19 mouse cellular contexts compared by ENCODE assay signal in the genomic region with DNA sequence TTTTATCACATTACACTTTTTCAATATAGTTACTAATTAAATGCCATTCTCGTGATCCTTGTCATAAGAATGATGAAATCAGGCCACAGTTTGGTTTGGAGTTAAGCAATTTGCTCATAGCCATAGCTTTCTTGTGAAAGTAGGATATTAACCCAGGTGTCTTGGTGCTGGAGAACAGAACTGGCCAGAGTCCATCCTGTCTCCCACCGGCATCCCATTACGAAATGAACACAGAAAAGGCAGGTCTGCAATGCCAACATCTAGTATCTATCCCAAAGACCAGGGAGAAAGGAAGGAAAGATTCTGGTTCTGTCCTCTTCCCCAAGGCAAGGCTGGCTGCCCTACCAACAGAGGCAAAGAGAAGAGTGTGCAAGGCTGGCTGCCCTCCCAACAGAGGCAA.
DNase-seq lines count a peak whose midpoint lies in the region; ATAC-seq and TF ChIP-seq lines count a peak whose summit lies in the region.
"Had no signal": no experiment of that assay in that cellular context is flagged by ENCODE, and none has a peak within 500 bp of the region (broad histone marks: within the 10 kb centered on the region; RNA-seq: fewer than 3 reads in every experiment).

No protein-coding gene starts in this region.

- no peaks in the 10 kb centered on the region for H3K79me2 ChIP-seq in liver, adult 2 months (ENCODE audit: control insufficient read depth, insufficient read depth, low read length)

- peaks cover 21% of the 10 kb centered on the region for H3K4me1 ChIP-seq in liver, adult 2 months (ENCODE audit: control insufficient read depth, insufficient read depth, low read length)
- no peaks in the 10 kb centered on the region for H3K4me1 ChIP-seq in liver, embryonic 15.5 days (replicated peaks)
- H3K4me1 ChIP-seq: embryonic facial prominence, embryonic 12.5 days; forebrain, embryonic 12.5 days; heart, embryonic 13.5 days; hindbrain, embryonic 12.5 days had no signal

- no peaks in the 10 kb centered on the region for H3K27me3 ChIP-seq in liver, adult 2 months (ENCODE audit: control insufficient read depth, insufficient read depth, low read length)
- no peaks in the 10 kb centered on the region for H3K27me3 ChIP-seq in liver, embryonic 15.5 days
- H3K27me3 ChIP-seq: embryonic facial prominence, embryonic 12.5 days; forebrain, embryonic 12.5 days; heart, embryonic 13.5 days; hindbrain, embryonic 12.5 days had no signal

- intact Hi-C loops in heart, postnatal 25 days (cut with DNase I): no loop called here

- no peak for TF ChIP-seq CTCF in liver, adult 2 months (IDR thresholded peaks at IDR 0.05; ENCODE audit: low read depth, low read length)

- H3K36me3 ChIP-seq in liver, adult 2 months (ENCODE audit: control insufficient read depth, insufficient read depth, low read length): no peaks in the 10 kb centered on the region
- H3K36me3 ChIP-seq in liver, embryonic 15.5 days (replicated peaks): no peaks in the 10 kb centered on the region
- H3K36me3 ChIP-seq: embryonic facial prominence, embryonic 12.5 days; forebrain, embryonic 12.5 days; heart, embryonic 13.5 days; hindbrain, embryonic 12.5 days had no signal

- peak; percentile 29 for DNase-seq in heart, adult 11 months
- no peak for DNase-seq in heart, postnatal 25 days (ENCODE audit: low spot score)
- DNase-seq in liver, adult 2 months (ENCODE audit: extremely low read depth, low read depth, low spot score): peak; percentile 97
- DNase-seq in liver: no peak
- peak; percentile 97 for DNase-seq in fat pad, adult 2 months (ENCODE audit: extremely low read depth, low read depth, low spot score)
- no peak for DNase-seq in right cerebral cortex, postnatal 36 days (ENCODE audit: low spot score in 2 of 2)
- DNase-seq in spleen, adult 12 weeks (ENCODE audit: low spot score): no peak
- DNase-seq: cerebellum, adult 11-12 months; cerebellum, adult 9-10 months; cerebellum, postnatal 25 days; gastrocnemius, postnatal 10 days; heart, postnatal 4 days had no signal

- peak overlapping the region; percentile 36 for H3K4me2 ChIP-seq in liver, embryonic 15.5 days
- H3K4me2 ChIP-seq: embryonic facial prominence, embryonic 12.5 days; forebrain, embryonic 12.5 days; heart, embryonic 13.5 days; hindbrain, embryonic 12.5 days had no signal

- 23% methylated on average over 3 of the region's 3 CpGs for WGBS in liver, adult 2 months
- 51% methylated on average over 3 of the region's 3 CpGs for WGBS in liver, embryonic 15.5 days (ENCODE audit: insufficient replicate concordance)

- H3K9me3 ChIP-seq in liver, embryonic 15.5 days (replicated peaks): no peaks in the 10 kb centered on the region
- H3K9me3 ChIP-seq: embryonic facial prominence, embryonic 12.5 days; forebrain, embryonic 12.5 days; heart, embryonic 13.5 days; hindbrain, embryonic 12.5 days had no signal

- H3K4me3 ChIP-seq in liver, adult 2 months (ENCODE audit: insufficient read depth, low read depth, low read length): 0 out of 2 replicates have a peak overlapping the region, but pooled peaks have one; percentile 12
- H3K4me3 ChIP-seq in liver, embryonic 15.5 days (replicated peaks): 0 out of 2 replicates have a peak overlapping the region, but pooled peaks have one; percentile 8
- H3K4me3 ChIP-seq: embryonic facial prominence, embryonic 12.5 days; forebrain, embryonic 12.5 days; heart, embryonic 13.5 days; hindbrain, embryonic 12.5 days had no signal

- no peak for TF ChIP-seq POLR2A in liver, adult 2 months (IDR thresholded peaks at IDR 0.05; ENCODE audit: extremely low read depth, insufficient read depth, low read length)

- peak overlapping the region; percentile 96 for H3K27ac ChIP-seq in liver, adult 2 months (replicated peaks; ENCODE audit: insufficient read depth, low read depth, low read length)
- H3K27ac ChIP-seq in liver, embryonic 15.5 days (replicated peaks): peak overlapping the region; percentile 70
- H3K27ac ChIP-seq: embryonic facial prominence, embryonic 12.5 days; forebrain, embryonic 12.5 days; heart, embryonic 13.5 days; hindbrain, embryonic 12.5 days had no signal

- H3K9ac ChIP-seq in liver, adult 2 months (ENCODE audit: low read depth, low read length): no peak overlapping the region
- H3K9ac ChIP-seq in liver, embryonic 15.5 days: no peak overlapping the region
- H3K9ac ChIP-seq: embryonic facial prominence, embryonic 12.5 days; forebrain, embryonic 12.5 days; heart, embryonic 13.5 days; hindbrain, embryonic 12.5 days had no signal

- peak; percentile 56 for ATAC-seq in liver, embryonic 15.5 days (ENCODE audit: insufficient read depth)
- ATAC-seq: forebrain, embryonic 16.5 days; hindbrain, embryonic 16.5 days had no signal

Comparison
In these comparisons a context has a peak if more than half of its experiments do, and no peak if none do; other contexts are left out.
1. DNase-seq: peak in heart, adult 11 months (single experiment), liver, adult 2 months (single experiment) and fat pad, adult 2 months (single experiment); none in heart, postnatal 25 days (single experiment), liver (single experiment), right cerebral cortex, postnatal 36 days (0 of 2) and spleen, adult 12 weeks (single experiment).